Mouse (Mus musculus): Measurements from ENCODE around the gene Eif1b. TPM values are rescaled to one million over a fixed set of nuclear protein-coding genes. Genes with fewer than 3 reads are reported as not detected.

Eif1b gene
- 284 and 287 TPM in 2 replicates for polyA plus RNA-seq (2016; fragmentation: Nextera tagmentation; extraction: Ambion mirVana)

- Histone ChIP-seq H3K4me2 (replicated peaks) (peak within 1 kb of the TSS; percentile 91), H3K4me1 (peaks cover 20% of the 10 kb centered on the region), H3K4me3 (peak within 1 kb of the TSS; percentile 89), H3K27me3 (no peaks in the 10 kb centered on the region), H3K9me3 (replicated peaks) (no peaks in the 10 kb centered on the region), H3K36me3 (peaks cover 26% of the 10 kb centered on the region), H3K27ac (peak within 1 kb of the TSS; percentile 94), H3K9ac (peak within 1 kb of the TSS; percentile 100)
- peak; percentile 63 for ATAC-seq (ENCODE audit: low FRiP score)
- 4% methylated on average over 19 of the region's 19 CpGs for WGBS
Measured at GRCm38 (mm10) chr9:120492010-120492399, at the start of gene Eif1b. Eif1b (plus strand) TSS chr9:120492232.

GRCm38 (mm10) chr9:120444642-120445041, 47.4 kb upstream of the Eif1b start:
- no peak overlapping the region for H3K27ac ChIP-seq
- WGBS = 72% methylated on average over 9 of the region's 9 CpGs
- H3K4me3 ChIP-seq = no peak overlapping the region
- no peaks in the 10 kb centered on the region for H3K36me3 ChIP-seq
- no peak overlapping the region for H3K4me2 ChIP-seq (replicated peaks)
- no peak for ATAC-seq (ENCODE audit: low FRiP score)
- no peaks in the 10 kb centered on the region for H3K27me3 ChIP-seq
- H3K9me3 ChIP-seq (replicated peaks) = 0 out of 2 replicates have a peak, but pooled peaks cover 6% of the 10 kb centered on the region
- no peaks in the 10 kb centered on the region for H3K4me1 ChIP-seq
- H3K9ac ChIP-seq = no peak overlapping the region

GRCm38 (mm10) chr9:120449696-120450329, 42.2 kb upstream of the Eif1b start:
- ATAC-seq (ENCODE audit: low FRiP score) = no peak

GRCm38 (mm10) chr9:120455768-120456655, 36.0 kb upstream of the Eif1b start:
- Histone ChIP-seq H3K4me2 (replicated peaks) (no peak overlapping the region), H3K27ac (peak overlapping the region; percentile 53), H3K9ac (no peak overlapping the region), H3K9me3 (replicated peaks) (no peaks in the 10 kb centered on the region), H3K27me3 (no peaks in the 10 kb centered on the region), H3K4me1 (peaks cover 9% of the 10 kb centered on the region; the same call in 1 of the 2 replicates), H3K4me3 (no peak overlapping the region), H3K36me3 (no peaks in the 10 kb centered on the region)
- ATAC-seq (ENCODE audit: low FRiP score) = peak; percentile 86
- 15% methylated on average over 9 of the region's 9 CpGs for WGBS

More at GRCm38 (mm10) chr9:120449696-120450329, 42.2 kb upstream of the Eif1b start:
- Histone ChIP-seq H3K27me3 (no peaks in the 10 kb centered on the region), H3K4me1 (no peaks in the 10 kb centered on the region), H3K27ac (no peak overlapping the region), H3K4me3 (no peak overlapping the region), H3K9me3 (replicated peaks) (no peaks in the 10 kb centered on the region), H3K4me2 (replicated peaks) (no peak overlapping the region), H3K9ac (no peak overlapping the region), H3K36me3 (no peaks in the 10 kb centered on the region)
- 79% methylated on average over 6 of the region's 6 CpGs for WGBS

- no peaks in the 10 kb centered on the region for H3K27me3 ChIP-seq
- H3K27ac ChIP-seq = no peak overlapping the region
- 0 out of 2 replicates have a peak, but pooled peaks cover 3% of the 10 kb centered on the region for H3K4me1 ChIP-seq
- 82% methylated on average over 1 of the region's 1 CpGs for WGBS
- no peak overlapping the region for H3K9ac ChIP-seq
- H3K4me3 ChIP-seq = no peak overlapping the region
- no peaks in the 10 kb centered on the region for H3K36me3 ChIP-seq
- no peaks in the 10 kb centered on the region for H3K9me3 ChIP-seq (replicated peaks)
- ATAC-seq (ENCODE audit: low FRiP score) = no peak
- no peak overlapping the region for H3K4me2 ChIP-seq (replicated peaks)
Measured at GRCm38 (mm10) chr9:120470431-120470830, 21.6 kb upstream of the Eif1b start.

- H3K4me3 ChIP-seq = no peak overlapping the region
- no peak for ATAC-seq (ENCODE audit: low FRiP score)
- no peak overlapping the region for H3K9ac ChIP-seq
- 83% methylated on average over 3 of the region's 3 CpGs for WGBS
- H3K27ac ChIP-seq = no peak overlapping the region
- H3K9me3 ChIP-seq (replicated peaks) = no peaks in the 10 kb centered on the region
- peaks cover 8% of the 10 kb centered on the region for H3K4me1 ChIP-seq
- H3K27me3 ChIP-seq = no peaks in the 10 kb centered on the region
- no peaks in the 10 kb centered on the region for H3K36me3 ChIP-seq
- no peak overlapping the region for H3K4me2 ChIP-seq (replicated peaks)
Measured at GRCm38 (mm10) chr9:120481644-120482043, 10.4 kb upstream of the Eif1b start.

- Histone ChIP-seq H3K4me1 (peaks cover 8% of the 10 kb centered on the region), H3K27ac (no peak overlapping the region), H3K4me3 (no peak overlapping the region), H3K27me3 (no peaks in the 10 kb centered on the region), H3K9me3 (replicated peaks) (no peaks in the 10 kb centered on the region), H3K36me3 (no peaks in the 10 kb centered on the region), H3K9ac (no peak overlapping the region), H3K4me2 (replicated peaks) (no peak overlapping the region)
- ATAC-seq (ENCODE audit: low FRiP score) = no peak
- 90% methylated on average over 4 of the region's 4 CpGs for WGBS
Measured at GRCm38 (mm10) chr9:120482382-120482781, 9.7 kb upstream of the Eif1b start.

GRCm38 (mm10) chr9:120483101-120483500, 8.9 kb upstream of the Eif1b start:
- H3K4me1 ChIP-seq = peaks cover 5% of the 10 kb centered on the region
- H3K9ac ChIP-seq = no peak overlapping the region
- H3K27ac ChIP-seq = no peak overlapping the region
- H3K36me3 ChIP-seq = no peaks in the 10 kb centered on the region
- 79% methylated on average over 8 of the region's 8 CpGs for WGBS
- no peak overlapping the region for H3K4me2 ChIP-seq (replicated peaks)
- no peaks in the 10 kb centered on the region for H3K9me3 ChIP-seq (replicated peaks)
- H3K27me3 ChIP-seq = no peaks in the 10 kb centered on the region
- H3K4me3 ChIP-seq = no peak overlapping the region
- no peak for ATAC-seq (ENCODE audit: low FRiP score)

GRCm38 (mm10) chr9:120487076-120487475, 5.0 kb upstream of the Eif1b start:
- no peak overlapping the region for H3K27ac ChIP-seq
- no peak overlapping the region for H3K4me2 ChIP-seq (replicated peaks)
- no peaks in the 10 kb centered on the region for H3K36me3 ChIP-seq
- no peaks in the 10 kb centered on the region for H3K9me3 ChIP-seq (replicated peaks)
- no peak overlapping the region for H3K4me3 ChIP-seq
- H3K9ac ChIP-seq = no peak overlapping the region
- no peak for ATAC-seq (ENCODE audit: low FRiP score)
- no peaks in the 10 kb centered on the region for H3K27me3 ChIP-seq
- peaks cover 2% of the 10 kb centered on the region; the same call in 1 of the 2 replicates for H3K4me1 ChIP-seq
- WGBS = 86% methylated on average over 8 of the region's 8 CpGs

GRCm38 (mm10) chr9:120491509-120491908, 523 bp upstream of the Eif1b start:
- no peaks in the 10 kb centered on the region for H3K9me3 ChIP-seq (replicated peaks)
- no peaks in the 10 kb centered on the region for H3K27me3 ChIP-seq
- 86% methylated on average over 3 of the region's 3 CpGs for WGBS
- no peak for ATAC-seq (ENCODE audit: low FRiP score)
- H3K36me3 ChIP-seq = peaks cover 26% of the 10 kb centered on the region
- H3K4me3 ChIP-seq = peak overlapping the region; percentile 89
- H3K4me1 ChIP-seq = peaks cover 20% of the 10 kb centered on the region
- no peak overlapping the region for H3K27ac ChIP-seq
- peak overlapping the region; percentile 100; the same call in 1 of the 2 replicates for H3K9ac ChIP-seq
- peak overlapping the region; percentile 91; the same call in 1 of the 2 replicates for H3K4me2 ChIP-seq (replicated peaks)

GRCm38 (mm10) chr9:120492400-120493351, 644 bp downstream of the Eif1b start:
- peak overlapping the region; percentile 91 for H3K4me2 ChIP-seq (replicated peaks)
- H3K27ac ChIP-seq = peak overlapping the region; percentile 94
- peaks cover 26% of the 10 kb centered on the region for H3K36me3 ChIP-seq
- H3K9ac ChIP-seq = peak overlapping the region; percentile 100
- under 1% methylated on average over 79 of the region's 97 CpGs for WGBS
- H3K4me3 ChIP-seq = peak overlapping the region; percentile 89
- peak; percentile 84 for ATAC-seq (ENCODE audit: low FRiP score)
- H3K4me1 ChIP-seq = peaks cover 20% of the 10 kb centered on the region
- H3K27me3 ChIP-seq = no peaks in the 10 kb centered on the region
- H3K9me3 ChIP-seq (replicated peaks) = no peaks in the 10 kb centered on the region

All from hindbrain, embryonic 12.5 days (tissue).